Mouse (Mus musculus) heart, postnatal 0 days (tissue): ENCODE data around the gene Cldn22. TPM values are rescaled to one million over a fixed set of nuclear protein-coding genes. Genes with fewer than 3 reads are reported as not detected.
A peak's percentile ranks its signal among the peaks of the same experiment; 100 is the strongest.

ENCODE experiments used
- ATAC-seq: fragments of 200-750 bp; cut with Nextera tagmentation; 2 replicates; pipeline ENCODE4 v1.8.0; 2017; ENCODE audit warnings: low read depth, moderate number of reproducible peaks, moderate library complexity; ENCODE audit not compliant: insufficient read depth
- DNase-seq: peaks from one replicate; pipeline ENCODE4 v3.0.0-alpha.2; 2016; ENCODE audit warnings: low spot score
- H3K27ac ChIP-seq: fragments of 300-500 bp; sonication (generic); 2 replicates; pipeline ENCODE4 v1.5.1; 2014; ENCODE audit warnings: low read depth, mild to moderate bottlenecking
- H3K27me3 ChIP-seq: fragments of 300-500 bp; sonication (generic); 2 replicates; pipeline ENCODE4 v1.6.1; 2014; ENCODE audit warnings: low read length, mixed read lengths; ENCODE audit not compliant: control insufficient read depth, insufficient read depth
- H3K36me3 ChIP-seq: fragments of 300-500 bp; sonication (generic); replicated peaks from 2 replicates; pipeline ENCODE4 v1.6.1; 2014; ENCODE audit warnings: low read length, mixed read lengths; ENCODE audit not compliant: control insufficient read depth, insufficient read depth
- H3K4me1 ChIP-seq: fragments of 300-500 bp; sonication (generic); 2 replicates; pipeline ENCODE4 v1.6.1; 2014; ENCODE audit warnings: antibody characterized with exemption; ENCODE audit not compliant: control insufficient read depth, insufficient read depth
- H3K4me2 ChIP-seq: fragments of 300-500 bp; sonication (generic); 2 replicates; pipeline ENCODE4 v1.6.1; 2014; ENCODE audit warnings: low read depth, mild to moderate bottlenecking, low read length, moderate library complexity
- H3K4me3 ChIP-seq: fragments of 300-500 bp; sonication (generic); 2 replicates; pipeline ENCODE4 v1.5.1; 2014; ENCODE audit warnings: low read depth, low read length
- H3K9ac ChIP-seq: fragments of 300-500 bp; sonication (generic); replicated peaks from 2 replicates; pipeline ENCODE4 v1.6.1; 2014; ENCODE audit warnings: low read depth, low read length, mixed read lengths
- H3K9me3 ChIP-seq: fragments of 300-500 bp; sonication (generic); replicated peaks from 2 replicates; pipeline ENCODE4 v1.6.1; 2016; ENCODE audit warnings: low read length; ENCODE audit not compliant: control insufficient read depth
- CTCF ChIP-seq: IDR thresholded peaks from 2 replicates; pipeline ENCODE4 v1.5.1; 2016; ENCODE audit warnings: antibody characterized with exemption, control low read depth, low read depth
- EP300 ChIP-seq: IDR thresholded peaks from 2 replicates; pipeline ENCODE4 v1.6.1; 2016; ENCODE audit warnings: antibody characterized with exemption, low read depth
- WGBS: fragments of 180-500 bp; shearing (Covaris S2); extraction: QIAGEN DNeasy Blood & Tissue Kit; methylation state at CpG from one replicate; pipeline ENCODE4 v1.1.7; 2014; 5-methylcytosine and 5-hydroxymethylcytosine counted together
- polyA plus RNA-seq: library from polyadenylated mRNA; unstranded; fragments of >200 nt; fragmentation: Nextera tagmentation; extraction: Ambion mirVana; gene quantifications from 2 replicates; pipeline ENCODE4 v1.2.1, GENCODE M21; 2015
- total RNA-seq: library from RNA; depleted of rRNA; stranded (reverse); fragments of >200 nt; gene quantifications from 2 replicates; pipeline ENCODE4 v1.2.3, GENCODE M21; 2014; ENCODE audit warnings: low replicate concordance

Cldn22 gene
- total and polyA plus RNA-seq, 2 experiments from 2014 or later = not detected

DNA sequence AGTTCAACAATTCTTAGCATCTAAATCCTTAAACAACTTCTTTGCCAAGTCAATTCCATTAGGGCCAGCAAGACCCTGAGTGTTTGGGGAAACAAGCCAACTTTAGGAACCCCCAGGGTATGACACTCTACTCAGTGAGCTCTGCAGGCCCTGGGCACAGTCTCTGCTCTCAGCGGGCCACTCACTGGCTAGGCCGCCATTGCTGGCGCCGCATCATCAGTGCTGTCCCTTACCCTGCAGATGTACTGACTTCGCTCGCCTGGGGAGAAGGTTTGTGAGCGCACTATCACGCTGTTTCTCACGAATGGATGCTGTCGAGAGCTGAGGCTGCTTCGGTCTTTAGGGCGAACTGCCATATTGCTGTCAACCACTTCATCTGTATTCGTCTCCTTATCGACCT, 22.9 kb downstream of the Cldn22 start:
- ATAC-seq = no peak
- no peak overlapping the region for H3K9ac ChIP-seq
- no peak for TF ChIP-seq EP300
- TF ChIP-seq CTCF = no peak
- peaks cover 84% of the 10 kb centered on the region for H3K36me3 ChIP-seq
- DNase-seq = no peak
- H3K4me3 ChIP-seq = no peak overlapping the region
- WGBS = 79% methylated on average over 14 of the region's 14 CpGs
- H3K27ac ChIP-seq = no peak overlapping the region
- H3K4me2 ChIP-seq = no peak overlapping the region
- H3K4me1 ChIP-seq = peaks cover 2% of the 10 kb centered on the region; the same call in 1 of the 2 replicates
- no peaks in the 10 kb centered on the region for H3K27me3 ChIP-seq
- H3K9me3 ChIP-seq = no peaks in the 10 kb centered on the region

DNA sequence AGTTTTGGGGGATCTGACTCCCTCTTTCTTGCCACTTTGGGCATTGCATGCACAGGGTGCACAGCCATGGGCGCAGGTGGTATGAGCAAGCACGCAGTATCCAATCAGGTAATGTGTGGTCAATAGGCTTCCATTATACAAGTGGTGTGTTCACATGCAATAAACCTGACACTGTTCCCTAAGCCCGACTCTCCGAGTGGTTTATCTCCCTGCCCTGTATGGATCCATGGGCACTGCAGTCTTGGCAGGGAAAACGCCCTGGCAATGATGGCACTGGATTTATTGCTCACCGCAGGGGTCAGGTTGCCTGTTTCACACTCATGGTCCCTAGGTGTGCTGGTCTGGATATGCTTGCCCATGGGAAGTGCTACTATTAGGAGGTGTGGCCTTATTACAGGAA, 23.6 kb downstream of the Cldn22 start:
- TF ChIP-seq CTCF (no peak), EP300 (no peak)
- H3K4me2 ChIP-seq = no peak overlapping the region
- 92% methylated on average over 6 of the region's 6 CpGs for WGBS

DNA sequence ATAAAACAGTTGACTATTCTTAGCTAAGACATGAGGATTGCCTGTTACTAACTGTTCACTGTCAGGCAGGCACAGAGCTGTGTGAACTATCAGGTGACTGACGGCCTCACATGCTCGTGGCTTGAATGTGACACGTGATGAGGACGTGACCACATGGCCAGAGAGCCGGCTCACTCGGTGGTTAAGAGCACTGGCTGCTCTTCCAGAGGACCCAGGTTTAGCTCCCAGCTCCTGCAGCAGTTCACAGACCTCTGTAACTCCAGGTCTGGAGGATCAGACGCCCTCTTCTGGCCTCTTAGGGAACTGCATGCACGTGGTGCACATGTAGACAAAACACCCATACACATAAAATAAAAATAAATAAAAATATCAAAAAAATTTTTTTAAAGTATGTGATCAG, 25.6 kb downstream of the Cldn22 start:
- no peak overlapping the region for H3K9ac ChIP-seq
- no peaks in the 10 kb centered on the region for H3K27me3 ChIP-seq
- WGBS = 69% methylated on average over 8 of the region's 8 CpGs
- H3K4me3 ChIP-seq = no peak overlapping the region
- H3K36me3 ChIP-seq = peaks cover 67% of the 10 kb centered on the region
- no peaks in the 10 kb centered on the region for H3K9me3 ChIP-seq
- no peak for TF ChIP-seq EP300
- no peak; the same call in 1 of the 2 replicates for TF ChIP-seq CTCF
- no peak for DNase-seq
- no peak for ATAC-seq
- H3K27ac ChIP-seq = no peak overlapping the region
- H3K4me1 ChIP-seq = peaks cover 7% of the 10 kb centered on the region; the same call in 1 of the 2 replicates
- no peak overlapping the region for H3K4me2 ChIP-seq

More for the DNA sequence above, 23.6 kb downstream of the Cldn22 start:
- H3K4me3 ChIP-seq = no peak overlapping the region
- no peaks in the 10 kb centered on the region for H3K27me3 ChIP-seq
- ATAC-seq = no peak
- no peak overlapping the region for H3K9ac ChIP-seq
- H3K27ac ChIP-seq = no peak overlapping the region
- peaks cover 81% of the 10 kb centered on the region for H3K36me3 ChIP-seq
- no peaks in the 10 kb centered on the region for H3K9me3 ChIP-seq
- H3K4me1 ChIP-seq = peaks cover 7% of the 10 kb centered on the region; the same call in 1 of the 2 replicates
- DNase-seq = no peak

GRCm38 (mm10) chr8:47851824-47852502, 27.7 kb downstream of the Cldn22 start:
- WGBS = 40% methylated on average over 12 of the region's 12 CpGs
- H3K9me3 ChIP-seq = no peaks in the 10 kb centered on the region
- ATAC-seq (peak; percentile 78), DNase-seq (peak; percentile 68)
- 0 out of 2 replicates have a peak overlapping the region, but pooled peaks have one; percentile 14 for H3K9ac ChIP-seq
- H3K4me3 ChIP-seq = peak overlapping the region; percentile 9
- H3K4me1 ChIP-seq = peaks cover 7% of the 10 kb centered on the region; the same call in 1 of the 2 replicates
- no peaks in the 10 kb centered on the region for H3K27me3 ChIP-seq
- peak overlapping the region; percentile 47 for H3K4me2 ChIP-seq
- no peak for TF ChIP-seq EP300
- TF ChIP-seq CTCF = no peak
- peak overlapping the region; percentile 61 for H3K27ac ChIP-seq
- peaks cover 63% of the 10 kb centered on the region for H3K36me3 ChIP-seq

- peaks cover 7% of the 10 kb centered on the region; the same call in 1 of the 2 replicates for H3K4me1 ChIP-seq
- no peaks in the 10 kb centered on the region for H3K27me3 ChIP-seq
- 81% methylated on average over 5 of the region's 5 CpGs for WGBS
- TF ChIP-seq CTCF = no peak
- TF ChIP-seq EP300 = no peak
- ATAC-seq (no peak), DNase-seq (no peak)
- H3K9me3 ChIP-seq = no peaks in the 10 kb centered on the region
- peaks cover 62% of the 10 kb centered on the region for H3K36me3 ChIP-seq
- no peak overlapping the region for H3K27ac ChIP-seq
- 0 out of 2 replicates have a peak overlapping the region, but pooled peaks have one; percentile 47 for H3K4me2 ChIP-seq
- no peak overlapping the region for H3K9ac ChIP-seq
- H3K4me3 ChIP-seq = no peak overlapping the region
Observed at GRCm38 (mm10) chr8:47852737-47853136, 28.5 kb downstream of the Cldn22 start.
